Mouse (Mus musculus) liver, embryonic 14.5 days (tissue): ENCODE data around the gene Cers1. TPM values are rescaled to one million over a fixed set of nuclear protein-coding genes. Genes with fewer than 3 reads are reported as not detected.

ENCODE experiments used
- ATAC-seq: fragments of 200-750 bp; cut with Nextera tagmentation; 2 replicates; pipeline ENCODE4 v1.8.0; 2017; ENCODE audit warnings: moderate number of reproducible peaks, mild to moderate bottlenecking, moderate library complexity; ENCODE audit not compliant: insufficient read depth
- DNase-seq, 3 experiments: peaks; one replicate each; pipeline ENCODE4 v3.0.0-alpha.2; 2012 to 2013; ENCODE audit warnings: low read depth in 3 of 3, low spot score in 3 of 3
- H3K27ac ChIP-seq: fragments of 300-500 bp; sonication (generic); 2 replicates; pipeline ENCODE4 v1.5.1; 2014; ENCODE audit warnings: moderate library complexity, mild to moderate bottlenecking, control low read depth, inconsistent platforms
- H3K27me3 ChIP-seq: fragments of 300-500 bp; sonication (generic); 2 replicates; pipeline ENCODE4 v1.6.1; 2014; ENCODE audit warnings: mild to moderate bottlenecking, low read length, moderate library complexity; ENCODE audit not compliant: control insufficient read depth, insufficient read depth
- H3K36me3 ChIP-seq: fragments of 300-500 bp; sonication (generic); replicated peaks from 2 replicates; pipeline ENCODE4 v1.6.1; 2014; ENCODE audit warnings: low read depth; ENCODE audit not compliant: control insufficient read depth, insufficient read depth
- H3K4me1 ChIP-seq, 2 experiments: fragments of 200-500 bp in 1 of 2; fragments of 300-500 bp in 1 of 2; sonication (generic) in 1 of 2; replicated peaks; 2 replicates each; pipeline ENCODE4 v1.6.1; 2012 to 2014; ENCODE audit warnings: antibody characterized with exemption in 1 of 2, inconsistent platforms in 1 of 2, low read length in 1 of 2; ENCODE audit not compliant: control insufficient read depth in 2 of 2, insufficient read depth in 2 of 2
- H3K4me2 ChIP-seq: fragments of 300-500 bp; sonication (generic); 2 replicates; pipeline ENCODE4 v1.6.1; 2014; ENCODE audit warnings: low read depth, mild to moderate bottlenecking, control low read depth, moderate library complexity
- H3K4me3 ChIP-seq, 2 experiments: fragments of 200-500 bp in 1 of 2; fragments of 300-500 bp in 1 of 2; sonication (generic) in 1 of 2; 2 replicates each; pipeline ENCODE4 v1.5.1; 2012 to 2014; ENCODE audit warnings: low read depth in 2 of 2, low read length in 2 of 2, mild to moderate bottlenecking in 2 of 2, control low read depth in 1 of 2, inconsistent platforms in 1 of 2, moderate library complexity in 1 of 2; ENCODE audit not compliant: insufficient read depth in 1 of 2
- H3K9ac ChIP-seq: fragments of 300-500 bp; sonication (generic); replicated peaks from 2 replicates; pipeline ENCODE4 v1.6.1; 2014; ENCODE audit warnings: mild to moderate bottlenecking, control low read depth, moderate library complexity
- H3K9me3 ChIP-seq: fragments of 300-500 bp; sonication (generic); 2 replicates; pipeline ENCODE4 v1.6.1; 2016; ENCODE audit warnings: low read length, mixed read lengths; ENCODE audit not compliant: control insufficient read depth
- CTCF ChIP-seq: IDR thresholded peaks from 2 replicates; pipeline ENCODE4 v1.5.1; 2016; ENCODE audit warnings: antibody characterized with exemption, low read depth, control low read depth
- EP300 ChIP-seq: IDR thresholded peaks from 2 replicates; pipeline ENCODE4 v1.6.1; 2016; ENCODE audit warnings: antibody characterized with exemption, low read depth
- WGBS: fragments of 180-500 bp; shearing (Covaris S2); extraction: QIAGEN DNeasy Blood & Tissue Kit; methylation state at CpG from one replicate; pipeline ENCODE4 v1.1.7; 2014; ENCODE audit not compliant: insufficient replicate concordance; 5-methylcytosine and 5-hydroxymethylcytosine counted together
- polyA plus RNA-seq, 2 experiments: library from polyadenylated mRNA; depleted of rRNA in 1 of 2; stranded (reverse) in 1 of 2; unstranded in 1 of 2; fragments of >200 nt; fragmentation: Nextera tagmentation in 1 of 2; extraction: Ambion mirVana in 1 of 2; gene quantifications; 2 replicates each; pipeline versions ENCODE4 v1.2.1 to v1.2.3; 2012 to 2014

Gene Cers1
- polyA plus RNA-seq, 2 experiments = 0.09 TPM; not detected in 1

- Histone ChIP-seq H3K27ac (peak overlapping the region; percentile 41), H3K36me3 (peaks cover 25% of the 10 kb centered on the region), H3K4me3 (peak overlapping the region; percentile 73 to 87), H3K9me3 (no peaks in the 10 kb centered on the region), H3K4me1 (peaks cover 10 to 13% of the 10 kb centered on the region in 2 experiments), H3K4me2 (peak overlapping the region; percentile 86), H3K9ac (peak overlapping the region; percentile 79), H3K27me3 (no peaks in the 10 kb centered on the region)
- 3% methylated on average over 16 of the region's 16 CpGs for WGBS
- TF ChIP-seq CTCF = no peak
- TF ChIP-seq EP300 = no peak
- DNase-seq (no peak), ATAC-seq (peak; percentile 9; the same call in 1 of the 2 replicates)
Observed at GRCm38 (mm10) chr8:70302901-70303300, 12.7 kb upstream of the Cers1 start.

GRCm38 (mm10) chr8:70309311-70309710 lies 6.3 kb upstream of the Cers1 start:
- H3K9me3 ChIP-seq = no peaks in the 10 kb centered on the region
- H3K4me2 ChIP-seq = no peak overlapping the region
- no peaks in the 10 kb centered on the region for H3K4me1 ChIP-seq
- whole genome bisulfite sequencing = 42% methylated on average over 2 of the region's 2 CpGs
- no peak overlapping the region for H3K27ac ChIP-seq
- DNase-seq (no peak), ATAC-seq (no peak)
- no peak overlapping the region for H3K9ac ChIP-seq
- H3K36me3 ChIP-seq = peaks cover 29% of the 10 kb centered on the region
- no peaks in the 10 kb centered on the region for H3K27me3 ChIP-seq
- no peak overlapping the region for H3K4me3 ChIP-seq
- peak; percentile 83 for TF ChIP-seq CTCF
- TF ChIP-seq EP300 = no peak

GRCm38 (mm10) chr8:70313399-70313798 lies 2.2 kb upstream of the Cers1 start:
- whole genome bisulfite sequencing = 63% methylated on average over 2 of the region's 2 CpGs
- Histone ChIP-seq H3K27ac (no peak overlapping the region), H3K27me3 (peaks cover 15% of the 10 kb centered on the region), H3K36me3 (peaks cover 8% of the 10 kb centered on the region), H3K4me2 (no peak overlapping the region), H3K4me1 (0 out of 4 replicates have a peak, but pooled peaks cover 0 to 2% of the 10 kb centered on the region in 2 experiments), H3K4me3 (no peak overlapping the region), H3K9me3 (no peaks in the 10 kb centered on the region), H3K9ac (no peak overlapping the region)
- TF ChIP-seq EP300 (no peak), CTCF (no peak)
- DNase-seq (no peak), ATAC-seq (no peak)

DNA sequence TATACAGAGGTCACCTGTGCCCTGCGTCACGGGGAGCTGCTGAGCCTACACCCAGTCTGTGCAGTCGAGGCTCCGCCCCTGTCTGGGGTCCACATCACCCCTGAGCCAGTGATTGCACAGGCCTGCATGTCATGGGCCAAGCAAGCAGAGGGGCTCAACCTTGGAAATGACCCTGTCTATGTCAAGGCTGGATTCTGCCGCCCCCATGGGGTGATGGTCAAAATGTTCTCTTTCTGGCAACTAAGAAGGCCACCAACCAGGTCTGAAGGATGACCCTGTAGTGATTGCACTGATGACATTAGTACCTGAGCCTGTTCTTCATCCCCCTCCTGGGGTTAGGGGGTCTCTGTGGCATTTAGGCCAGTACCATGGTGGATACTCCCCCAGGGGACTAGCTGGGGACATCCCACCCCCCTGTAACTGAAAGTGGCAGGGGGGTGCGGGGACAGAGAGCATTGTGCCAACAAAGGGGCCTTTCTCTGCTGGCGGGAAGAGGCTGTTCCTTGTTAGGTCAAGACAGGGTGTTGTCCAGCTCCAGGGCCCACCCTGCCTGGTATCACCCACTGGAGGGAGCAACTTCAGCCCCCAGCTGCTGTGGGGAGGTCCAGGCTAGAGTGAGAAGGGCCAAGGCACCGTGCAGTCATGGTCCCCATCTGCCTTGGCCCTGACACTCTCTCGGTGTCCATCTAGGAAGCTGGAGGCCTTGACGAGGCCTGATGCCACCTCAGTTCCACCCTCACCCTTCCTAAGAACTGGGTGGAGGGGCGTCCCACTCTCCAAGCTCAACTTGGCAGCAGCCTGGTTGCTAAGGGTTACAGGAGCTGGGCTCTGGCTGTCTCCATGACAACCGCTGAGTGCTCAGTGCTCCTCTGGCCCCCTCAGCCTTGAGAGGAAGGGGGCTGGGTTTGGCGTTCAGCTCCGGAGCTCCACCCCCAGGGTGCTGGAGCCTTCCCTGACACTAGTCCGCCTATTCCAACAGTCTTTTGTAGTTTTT lies 1.2 kb downstream of the Cers1 start:
- H3K9ac ChIP-seq = no peak overlapping the region
- no peaks in the 10 kb centered on the region for H3K9me3 ChIP-seq
- 20% methylated on average over 15 of the region's 15 CpGs for WGBS
- DNase-seq (no peak), ATAC-seq (no peak)
- peaks cover 3% of the 10 kb centered on the region for H3K36me3 ChIP-seq
- no peak overlapping the region for H3K27ac ChIP-seq
- no peak for TF ChIP-seq CTCF
- TF ChIP-seq EP300 = no peak
- H3K4me1 ChIP-seq = 0 out of 4 replicates have a peak, but pooled peaks cover 0 to 2% of the 10 kb centered on the region in 2 experiments
- no peak overlapping the region for H3K4me2 ChIP-seq
- H3K27me3 ChIP-seq = peaks cover 15% of the 10 kb centered on the region
- no peak overlapping the region for H3K4me3 ChIP-seq

- Histone ChIP-seq H3K4me3 (no peak overlapping the region), H3K9ac (no peak overlapping the region), H3K27me3 (peaks cover 15% of the 10 kb centered on the region), H3K4me1 (0 out of 4 replicates have a peak, but pooled peaks cover 0 to 2% of the 10 kb centered on the region in 2 experiments), H3K9me3 (no peaks in the 10 kb centered on the region), H3K27ac (no peak overlapping the region), H3K4me2 (no peak overlapping the region), H3K36me3 (peaks cover 3% of the 10 kb centered on the region)
- ATAC-seq (no peak), DNase-seq (no peak)
- no peak for TF ChIP-seq EP300
- TF ChIP-seq CTCF = no peak
- 68% methylated on average over 5 of the region's 5 CpGs for WGBS
Observed at GRCm38 (mm10) chr8:70317872-70318271, 2.3 kb downstream of the Cers1 start.
